Mouse (Mus musculus) liver, postnatal 0 days (tissue): ENCODE measurements at regions not wholly inside any gene's neighbourhood (a gene's known extent, or its start where the extent isn't known, plus 50 kb on each side); places are given as distances from the start of the nearest gene placed in this dataset.

Source experiments
- ATAC-seq: fragments of 200-750 bp; cut with Nextera tagmentation; 2 replicates; pipeline ENCODE4 v1.8.0; 2017; ENCODE audit warnings: mild to moderate bottlenecking, moderate library complexity
- DNase-seq: peaks from one replicate; pipeline ENCODE4 v3.0.0-alpha.2; 2016
- H3K27ac ChIP-seq: fragments of 300-500 bp; sonication (generic); 2 replicates; pipeline ENCODE4 v1.5.1; 2014; ENCODE audit warnings: antibody characterized with exemption, moderate library complexity, mild to moderate bottlenecking, low read depth
- H3K27me3 ChIP-seq: fragments of 300-500 bp; sonication (generic); 2 replicates; pipeline ENCODE4 v1.6.1; 2014; ENCODE audit warnings: low read length, control low read depth, mixed read lengths; ENCODE audit not compliant: insufficient read depth
- H3K36me3 ChIP-seq: fragments of 300-500 bp; sonication (generic); replicated peaks from 2 replicates; pipeline ENCODE4 v1.6.1; 2014; ENCODE audit warnings: mild to moderate bottlenecking, control low read depth, low read length, moderate library complexity, mixed read lengths; ENCODE audit not compliant: insufficient read depth
- H3K4me1 ChIP-seq: fragments of 300-500 bp; sonication (generic); 2 replicates; pipeline ENCODE4 v1.6.1; 2014; ENCODE audit warnings: antibody characterized with exemption, mild to moderate bottlenecking, control low read depth; ENCODE audit not compliant: insufficient read depth
- H3K4me2 ChIP-seq: fragments of 300-500 bp; sonication (generic); 2 replicates; pipeline ENCODE4 v1.6.1; 2014; ENCODE audit warnings: low read depth, mild to moderate bottlenecking, low read length, moderate library complexity, mixed read lengths
- H3K4me3 ChIP-seq: fragments of 300-500 bp; sonication (generic); 2 replicates; pipeline ENCODE4 v1.5.1; 2014; ENCODE audit warnings: low read depth, low read length
- H3K9ac ChIP-seq: fragments of 300-500 bp; sonication (generic); replicated peaks from 2 replicates; pipeline ENCODE4 v1.6.1; 2014; ENCODE audit warnings: mild to moderate bottlenecking, moderate library complexity
- H3K9me3 ChIP-seq: fragments of 300-500 bp; sonication (generic); 2 replicates; pipeline ENCODE4 v1.6.1; 2016; ENCODE audit warnings: mild to moderate bottlenecking, control low read depth, low read length, mixed read lengths
- CTCF ChIP-seq: sonication (generic); IDR thresholded peaks from 2 replicates; pipeline ENCODE4 v1.5.1; 2016; ENCODE audit warnings: antibody characterized with exemption, low read depth
- EP300 ChIP-seq: IDR thresholded peaks from 2 replicates; pipeline ENCODE4 v1.6.1; 2016; ENCODE audit warnings: antibody characterized with exemption, low read depth, mild to moderate bottlenecking
- WGBS: fragments of 180-500 bp; shearing (Covaris S2); extraction: QIAGEN DNeasy Blood & Tissue Kit; methylation state at CpG from one replicate; pipeline ENCODE4 v1.1.7; 2014; ENCODE audit not compliant: insufficient replicate concordance; 5-methylcytosine and 5-hydroxymethylcytosine counted together

GRCm38 (mm10) chr4:110038696-110039095 is 60.8 kb downstream of the Dmrta2 start:
- DNase-seq (no peak), ATAC-seq (no peak)
- Histone ChIP-seq H3K36me3 (no peaks in the 10 kb centered on the region), H3K4me1 (no peaks in the 10 kb centered on the region), H3K9ac (no peak overlapping the region), H3K27ac (no peak overlapping the region), H3K9me3 (no peaks in the 10 kb centered on the region), H3K4me2 (no peak overlapping the region), H3K4me3 (no peak overlapping the region), H3K27me3 (no peaks in the 10 kb centered on the region)
- TF ChIP-seq CTCF: no peak
- no peak for TF ChIP-seq EP300
- WGBS: 54% methylated on average over 5 of the region's 5 CpGs

- H3K9ac ChIP-seq: no peak overlapping the region
- H3K4me1 ChIP-seq: no peaks in the 10 kb centered on the region
- no peaks in the 10 kb centered on the region for H3K9me3 ChIP-seq
- ATAC-seq (no peak), DNase-seq (no peak)
- H3K36me3 ChIP-seq: no peaks in the 10 kb centered on the region
- no peak overlapping the region for H3K4me2 ChIP-seq
- 74% methylated on average over 17 of the region's 17 CpGs for WGBS
- no peak overlapping the region for H3K27ac ChIP-seq
- no peak overlapping the region for H3K4me3 ChIP-seq
- no peaks in the 10 kb centered on the region for H3K27me3 ChIP-seq
- TF ChIP-seq EP300: no peak
- TF ChIP-seq CTCF: no peak
These were observed 67.2 kb downstream of the Dmrta2 start for GRCm38 (mm10) chr4:110044851-110045618.

- no peak for TF ChIP-seq EP300
- no peak for TF ChIP-seq CTCF
- H3K27me3 ChIP-seq: peaks cover 3% of the 10 kb centered on the region; the same call in 1 of the 2 replicates
- H3K4me2 ChIP-seq: no peak overlapping the region
- 70% methylated on average over 12 of the region's 12 CpGs for WGBS
- no peak overlapping the region for H3K27ac ChIP-seq
- no peaks in the 10 kb centered on the region for H3K4me1 ChIP-seq
- no peak overlapping the region for H3K9ac ChIP-seq
- no peak overlapping the region for H3K4me3 ChIP-seq
- DNase-seq (no peak), ATAC-seq (no peak)
- no peaks in the 10 kb centered on the region for H3K9me3 ChIP-seq
- H3K36me3 ChIP-seq: no peaks in the 10 kb centered on the region
These were observed 67.9 kb downstream of the Dmrta2 start for GRCm38 (mm10) chr4:110045651-110046269.

- Histone ChIP-seq H3K9ac (no peak overlapping the region), H3K27ac (no peak overlapping the region), H3K4me1 (peaks cover 2% of the 10 kb centered on the region; the same call in 1 of the 2 replicates), H3K4me3 (no peak overlapping the region), H3K4me2 (no peak overlapping the region), H3K27me3 (peaks cover 3% of the 10 kb centered on the region; the same call in 1 of the 2 replicates), H3K36me3 (no peaks in the 10 kb centered on the region), H3K9me3 (no peaks in the 10 kb centered on the region)
- 79% methylated on average over 11 of the region's 11 CpGs for WGBS
- ATAC-seq (no peak), DNase-seq (no peak)
- no peak for TF ChIP-seq EP300
- no peak for TF ChIP-seq CTCF
These were observed 68.4 kb downstream of the Dmrta2 start for GRCm38 (mm10) chr4:110046270-110046651.

- TF ChIP-seq CTCF: peak; percentile 91
- TF ChIP-seq EP300: no peak
- DNase-seq (peak; percentile 87), ATAC-seq (peak; percentile 69)
- H3K36me3 ChIP-seq: no peaks in the 10 kb centered on the region
- H3K9me3 ChIP-seq: no peaks in the 10 kb centered on the region
- H3K27me3 ChIP-seq: peaks cover 3% of the 10 kb centered on the region; the same call in 1 of the 2 replicates
- H3K9ac ChIP-seq: no peak overlapping the region
- peak overlapping the region; percentile 32 for H3K4me3 ChIP-seq
- H3K27ac ChIP-seq: no peak overlapping the region
- peak overlapping the region; percentile 69 for H3K4me2 ChIP-seq
- peaks cover 2% of the 10 kb centered on the region; the same call in 1 of the 2 replicates for H3K4me1 ChIP-seq
- 2% methylated on average over 40 of the region's 40 CpGs for WGBS
These were observed 72.8 kb downstream of the Dmrta2 start for GRCm38 (mm10) chr4:110050393-110051280.

DNA sequence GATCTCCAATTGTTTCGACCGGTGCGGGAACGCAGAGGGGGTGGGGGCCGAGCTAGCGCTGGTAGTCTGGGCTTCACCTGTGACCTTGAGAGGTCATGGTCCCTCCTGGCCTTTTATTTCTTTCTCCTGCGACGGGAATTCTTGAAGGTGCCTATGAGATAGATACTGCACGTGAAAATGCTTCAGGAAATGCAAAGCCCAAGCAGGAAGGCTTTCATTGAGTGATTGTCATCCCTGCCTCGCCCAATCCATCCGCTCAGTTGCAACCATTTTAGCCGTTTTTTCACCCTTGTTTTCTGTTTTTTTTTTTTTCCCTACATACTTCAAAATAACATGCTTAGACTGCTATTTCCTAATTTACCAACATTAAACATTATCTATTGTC is 73.4 kb downstream of the Dmrta2 start:
- H3K4me1 ChIP-seq: peaks cover 2% of the 10 kb centered on the region; the same call in 1 of the 2 replicates
- no peak for ATAC-seq
- no peaks in the 10 kb centered on the region for H3K9me3 ChIP-seq
- 12% methylated on average over 12 of the region's 12 CpGs for WGBS
- H3K4me3 ChIP-seq: peak overlapping the region; percentile 32
- H3K27ac ChIP-seq: no peak overlapping the region
- H3K4me2 ChIP-seq: peak overlapping the region; percentile 69
- no peaks in the 10 kb centered on the region for H3K36me3 ChIP-seq
- no peak for TF ChIP-seq CTCF
- TF ChIP-seq EP300: no peak
- H3K9ac ChIP-seq: no peak overlapping the region
- DNase-seq: no peak
- H3K27me3 ChIP-seq: peaks cover 3% of the 10 kb centered on the region; the same call in 1 of the 2 replicates
